Comparison of ENCODE assay signal across 27 mouse cellular contexts in genomic region chr10:39683481-39683880, GRCm38 (mm10). TPM values are rescaled to one million over a fixed set of nuclear protein-coding genes. Genes with fewer than 3 reads are reported as not detected.
A peak's percentile ranks its signal among the peaks of the same experiment; 100 is the strongest.
DNase-seq lines count a peak whose midpoint lies in the region; ATAC-seq and TF ChIP-seq lines count a peak whose summit lies in the region.
"Had no signal": no experiment of that assay in that cellular context is flagged by ENCODE, and none has a peak within 500 bp of the region (broad histone marks: within the 10 kb centered on the region; RNA-seq: fewer than 3 reads in every experiment).

No protein-coding gene starts in this region.

- no peaks in the 10 kb centered on the region for H3K9me3 ChIP-seq in midbrain, postnatal 0 days (ENCODE audit: low read length)
- H3K9me3 ChIP-seq: embryonic facial prominence, embryonic 15.5 days; forebrain, embryonic 10.5 days; G1E; heart, embryonic 13.5 days; hindbrain, embryonic 12.5 days had no signal

- 85% methylated on average over 2 of the region's 2 CpGs for WGBS in midbrain, postnatal 0 days

- peak overlapping the region; percentile 7; the same call in 1 of the 2 replicates for H3K27ac ChIP-seq in gastrocnemius, adult 2 months
- H3K27ac ChIP-seq in midbrain, postnatal 0 days (ENCODE audit: low read depth, low read length) = no peak overlapping the region
- H3K27ac ChIP-seq: embryonic facial prominence, embryonic 15.5 days; forebrain, embryonic 10.5 days; heart, embryonic 13.5 days; hindbrain, embryonic 12.5 days had no signal

- H3K36me3 ChIP-seq in midbrain, postnatal 0 days (ENCODE audit: insufficient read depth, low read length) = no peaks in the 10 kb centered on the region
- H3K36me3 ChIP-seq: embryonic facial prominence, embryonic 15.5 days; G1E had no signal

- H3K4me2 ChIP-seq in midbrain, postnatal 0 days (ENCODE audit: low read depth, low read length, poor library complexity, severe bottlenecking) = no peak overlapping the region
- H3K4me2 ChIP-seq: embryonic facial prominence, embryonic 15.5 days; heart, embryonic 13.5 days; hindbrain, embryonic 12.5 days had no signal

- peaks cover 4% of the 10 kb centered on the region; the same call in 1 of the 2 replicates for H3K4me1 ChIP-seq in midbrain, postnatal 0 days (ENCODE audit: insufficient read depth, low read length)
- H3K4me1 ChIP-seq: hindbrain, embryonic 12.5 days had no signal

- DNase-seq in gastrocnemius, adult 2 months = no peak
- DNase-seq in gastrocnemius, postnatal 36 days = no peak
- DNase-seq in Muller cell, postnatal 12 days (ENCODE audit: inconsistent ontology term) = peak; percentile 12
- DNase-seq in adrenal gland, postnatal 10 days = peak; percentile 65
- DNase-seq in left cerebral cortex, postnatal 14 days (ENCODE audit: low spot score in 2 of 2) = no peak
- no peak for DNase-seq in heart, postnatal 14 days
- no peak for DNase-seq in midbrain, postnatal 0 days (ENCODE audit: low spot score)
- DNase-seq: B cell, adult 2 months; cerebellum, adult 2 months; cerebellum, postnatal 10 days; embryo, embryonic 11 days; gastrocnemius, postnatal 10 days; heart, postnatal 4 days; kidney, adult 8-10 months had no signal

- no peak overlapping the region for H3K4me3 ChIP-seq in gastrocnemius, adult 2 months
- H3K4me3 ChIP-seq in midbrain, postnatal 0 days (ENCODE audit: low read depth, low read length) = no peak overlapping the region
- H3K4me3 ChIP-seq: embryonic facial prominence, embryonic 15.5 days; erythroblast, embryonic 14.5 days; forebrain, embryonic 10.5 days; heart, embryonic 13.5 days; hindbrain, embryonic 12.5 days had no signal

- TF ChIP-seq CTCF in gastrocnemius, adult 2 months (IDR thresholded peaks at IDR 0.05) = no peak
- TF ChIP-seq CTCF in midbrain, postnatal 0 days (IDR thresholded peaks at IDR 0.05) = no peak

- no peak for ATAC-seq in midbrain, postnatal 0 days (ENCODE audit: low FRiP score)
- ATAC-seq: activated CD4-positive, CD25-positive, alpha-beta regulatory T cell, adult 4 months; CD4-positive, CD25-positive, alpha-beta regulatory T cell, adult 4 months; forebrain, embryonic 14.5 days; hindbrain, embryonic 16.5 days; inflammation-experienced regulatory T-cells, adult 6 months; intestine, postnatal 0 days; Patski had no signal

- intact Hi-C loops in gastrocnemius, adult 2 months (cut with DNase I) = no loop called here
- intact Hi-C loops in gastrocnemius, postnatal 36 days (cut with DNase I) = loop anchor here (5.0 kb wide), 1 partner anchor 49 kb away; the partner anchor contains the start of gene Rev3l
- intact Hi-C loops in left cerebral cortex, postnatal 14 days (cut with DNase I) = no loop called here
- intact Hi-C loops in heart, postnatal 14 days (cut with DNase I) = no loop called here

- no peaks in the 10 kb centered on the region for H3K27me3 ChIP-seq in midbrain, postnatal 0 days (ENCODE audit: insufficient read depth, low read length)
- H3K27me3 ChIP-seq: embryonic facial prominence, embryonic 15.5 days; heart, embryonic 13.5 days; hindbrain, embryonic 12.5 days; Patski had no signal

- no peak overlapping the region for H3K9ac ChIP-seq in midbrain, postnatal 0 days (replicated peaks; ENCODE audit: low read length, poor library complexity, severe bottlenecking)
- H3K9ac ChIP-seq: embryonic facial prominence, embryonic 15.5 days; heart, embryonic 13.5 days; hindbrain, embryonic 12.5 days had no signal

RNA-seq across cellular contexts. Expression of gene Rev3l, which starts 48.4 kb away (rescaled TPM):
- total RNA-seq in gastrocnemius, adult 2 months (2021) = 10 to 100 TPM; 27.0 to 55.3 TPM
- 10 to 100 TPM; 26.6 to 30.6 TPM for total RNA-seq in gastrocnemius, postnatal 36 days (2021)
- total RNA-seq in adrenal gland, postnatal 10 days (2021) = 10 to 100 TPM; 24.7 to 36.4 TPM
- 10 to 100 TPM; 40.9 to 43.3 TPM for total RNA-seq in left cerebral cortex, postnatal 14 days (2021)
- 10 to 100 TPM; 20.9 to 23.8 TPM for total RNA-seq in heart, postnatal 14 days (2021)
- total RNA-seq in midbrain, postnatal 0 days (2014; rRNA removed) = 151 and 175 TPM in 2 replicates
- polyA plus RNA-seq in midbrain, postnatal 0 days (2015; fragmentation: Nextera tagmentation; extraction: Ambion mirVana) = 30.3 and 34.9 TPM in 2 replicates

Comparison
In these comparisons a context has a peak if more than half of its experiments do, and no peak if none do; other contexts are left out.
1. DNase-seq: peak in Muller cell, postnatal 12 days (single experiment) and adrenal gland, postnatal 10 days (single experiment); none in gastrocnemius, adult 2 months (single experiment), gastrocnemius, postnatal 36 days (0 of 2), left cerebral cortex, postnatal 14 days (0 of 2), heart, postnatal 14 days (0 of 2) and midbrain, postnatal 0 days (single experiment).